Mouse (Mus musculus): ENCODE measurements around the gene Dlg4. TPM values are rescaled to one million over a fixed set of nuclear protein-coding genes. Genes with fewer than 3 reads are reported as not detected.

Gene Dlg4
- polyA plus RNA-seq, 1 experiment: 7.6 TPM

DNA sequence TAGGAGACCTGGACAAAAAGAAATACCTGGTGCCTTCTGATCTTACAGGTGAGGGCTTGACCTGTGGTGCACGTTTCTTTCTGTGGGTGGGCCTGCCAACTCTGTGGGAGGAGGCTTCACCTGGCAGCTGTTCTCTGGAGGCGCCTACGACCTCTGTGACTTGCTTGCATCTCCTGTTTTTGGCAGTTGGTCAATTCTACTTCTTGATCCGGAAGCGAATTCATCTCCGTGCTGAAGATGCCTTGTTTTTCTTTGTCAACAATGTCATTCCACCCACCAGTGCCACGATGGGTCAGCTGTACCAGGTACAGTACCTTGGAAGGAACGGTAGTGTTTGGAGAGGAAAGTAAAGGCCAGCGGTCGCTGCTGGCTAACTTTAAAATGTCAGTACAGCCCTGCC lies 24.3 kb upstream of the Dlg4 start:
- TF ChIP-seq GATA1 (IDR thresholded peaks at IDR 0.05; ENCODE audit: low read length): no peak

DNA sequence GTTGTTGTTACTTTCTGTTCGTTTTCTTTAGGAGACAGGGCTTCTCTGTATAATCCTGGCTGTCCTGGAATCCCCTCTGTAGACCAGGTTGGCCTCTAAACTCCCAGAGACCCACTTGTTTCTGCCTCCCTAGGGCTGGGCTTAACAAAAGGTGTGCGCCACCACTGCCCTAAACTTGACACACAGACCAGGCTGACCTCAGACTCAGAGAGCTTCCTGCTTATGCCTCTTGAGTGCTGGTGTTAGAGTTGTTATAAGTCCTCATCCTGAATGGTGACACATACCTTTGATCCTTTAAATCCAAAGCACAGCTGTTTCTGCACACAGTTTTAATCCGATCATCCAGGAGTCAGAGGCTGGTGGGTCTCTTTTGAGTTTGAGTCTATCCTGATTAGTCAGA lies 23.8 kb upstream of the Dlg4 start:
- no peak for TF ChIP-seq GATA1 (IDR thresholded peaks at IDR 0.05; ENCODE audit: low read length)

DNA sequence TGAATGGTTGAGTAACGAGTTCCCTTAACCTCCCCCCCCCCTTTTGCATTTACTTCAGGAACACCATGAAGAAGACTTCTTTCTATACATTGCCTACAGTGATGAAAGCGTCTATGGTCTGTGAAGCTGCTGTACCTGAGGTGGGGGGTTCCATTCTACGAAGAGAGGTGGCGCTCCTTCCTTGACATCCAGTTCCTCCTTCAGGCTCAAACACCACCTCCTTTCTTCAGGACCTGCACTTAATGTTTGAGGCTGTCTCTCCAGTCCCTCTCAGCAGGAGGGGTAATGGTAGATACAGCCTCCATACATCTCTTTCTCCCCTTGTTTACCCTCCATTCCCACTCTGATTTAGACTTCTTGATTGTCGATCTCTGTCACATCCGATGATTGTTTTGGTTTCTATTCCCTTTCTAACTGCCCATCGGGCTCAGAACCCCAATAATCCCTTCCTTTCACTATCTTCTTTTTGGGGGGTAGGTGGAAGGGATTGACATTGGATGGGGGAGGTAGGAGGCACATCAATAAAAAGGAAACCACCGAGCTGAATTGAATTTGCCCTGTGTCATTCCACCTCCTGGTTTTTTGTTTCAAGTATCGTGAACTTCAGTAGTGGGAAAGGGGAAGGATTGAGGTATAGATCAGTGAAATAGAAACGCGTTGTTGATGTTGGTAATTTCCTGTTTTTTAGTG lies 22.2 kb upstream of the Dlg4 start:
- no peak for TF ChIP-seq GATA1 (IDR thresholded peaks at IDR 0.05; ENCODE audit: low read length)

DNA sequence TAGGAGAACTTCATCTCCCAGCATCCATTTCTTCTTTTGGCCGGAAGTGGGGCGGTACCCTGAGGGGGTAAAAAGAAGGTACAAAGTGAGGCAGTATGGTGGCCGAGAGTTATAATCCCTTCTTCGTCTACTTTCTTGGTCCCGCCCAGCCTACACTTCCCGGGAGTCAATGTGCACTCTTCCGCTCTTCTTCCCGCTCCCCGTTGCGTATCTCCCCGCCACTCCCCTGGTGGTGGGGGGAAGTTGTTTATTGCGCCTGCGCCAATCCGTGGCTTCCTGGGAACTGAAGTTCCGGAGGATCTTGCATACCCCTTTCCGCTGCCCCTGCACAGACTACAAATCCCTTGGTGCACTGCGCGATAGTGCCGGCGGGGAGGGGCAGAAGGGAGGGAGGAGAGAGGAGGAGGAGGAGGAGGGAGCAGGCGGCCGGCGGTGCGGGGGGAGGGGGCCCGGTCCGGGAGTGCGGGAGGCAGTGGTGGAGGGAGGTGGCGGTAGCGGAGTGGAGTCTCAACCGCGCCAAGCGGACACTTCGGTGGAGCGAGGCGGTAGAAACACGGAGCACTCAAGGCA lies 21.3 kb upstream of the Dlg4 start, which contains the start of gene Phf23:
TSS of gene Phf23 (plus strand) at position 387 of the 570 bp plus-strand sequence.
- no peak for TF ChIP-seq GATA1 (IDR thresholded peaks at IDR 0.05; ENCODE audit: low read length)

DNA sequence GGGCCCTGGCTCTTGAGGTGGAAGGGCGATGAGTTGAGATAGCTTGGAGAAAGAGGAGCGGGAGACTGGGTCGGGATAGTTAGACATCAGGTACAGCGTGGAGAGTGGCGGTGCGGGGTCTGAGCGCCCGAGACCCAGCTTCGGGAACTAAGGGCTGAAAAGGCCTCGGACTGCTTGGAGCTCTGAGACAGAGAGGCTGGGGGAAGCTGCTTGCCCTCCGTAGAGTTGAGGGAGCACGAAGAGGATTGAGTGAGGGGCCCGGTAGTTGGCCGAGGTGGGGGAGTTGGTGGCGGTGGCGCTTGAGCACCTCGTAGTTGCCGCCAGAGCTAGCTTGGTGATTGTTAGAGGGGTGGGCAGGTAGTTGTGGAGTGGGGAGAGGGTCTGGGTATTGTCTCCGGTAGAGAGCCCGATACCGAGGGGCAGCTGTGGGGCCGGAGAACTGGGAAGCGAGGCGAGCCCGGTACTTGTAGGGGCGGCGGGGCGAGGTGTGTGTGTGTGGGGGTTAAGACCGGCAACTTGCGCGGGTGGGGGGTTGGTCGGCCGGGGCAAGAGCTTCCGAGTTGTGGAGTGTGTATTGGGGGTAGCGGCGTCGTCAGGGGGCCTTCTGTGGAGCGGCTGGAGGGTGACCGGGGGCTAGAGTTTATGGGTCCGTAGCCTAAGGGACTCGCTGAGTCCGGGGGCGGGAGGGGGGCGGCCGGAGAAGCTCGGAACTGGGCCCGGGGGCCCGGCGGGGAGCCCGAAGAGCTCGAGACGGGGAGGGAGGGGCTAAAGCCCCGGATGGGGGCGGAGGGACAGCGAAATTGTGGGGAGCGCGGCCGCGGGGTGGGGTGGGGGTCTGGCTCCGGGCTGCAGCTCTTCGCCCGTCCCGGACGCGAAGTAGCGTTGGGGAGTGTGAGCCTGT lies 20.3 kb upstream of the Dlg4 start:
- no peak for TF ChIP-seq GATA1 (IDR thresholded peaks at IDR 0.05; ENCODE audit: low read length)

DNA sequence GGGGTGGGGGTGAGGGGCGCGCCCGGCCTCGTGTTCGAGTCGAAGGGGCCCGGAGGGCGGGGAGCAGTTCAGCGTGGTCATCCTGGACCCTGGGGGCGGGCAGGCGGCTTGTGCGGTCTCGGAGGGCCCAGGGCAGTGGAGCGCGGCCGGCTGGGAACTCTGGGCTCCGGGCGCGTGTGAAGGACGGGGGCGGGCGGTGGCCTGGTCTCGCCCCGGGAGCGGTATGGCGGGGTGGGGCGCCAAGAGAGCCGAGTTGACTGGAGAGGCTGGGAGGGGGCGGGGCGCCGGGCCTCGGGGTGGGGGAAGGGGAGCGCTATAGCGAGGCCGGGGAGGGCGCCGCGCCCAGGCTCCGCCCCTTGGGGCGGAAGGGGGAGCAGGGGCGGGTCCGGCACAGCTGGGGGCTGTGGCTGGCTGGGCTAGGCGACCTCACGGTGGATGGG lies 19.7 kb upstream of the Dlg4 start:
- no peak for TF ChIP-seq GATA1 (IDR thresholded peaks at IDR 0.05; ENCODE audit: low read length)

DNA sequence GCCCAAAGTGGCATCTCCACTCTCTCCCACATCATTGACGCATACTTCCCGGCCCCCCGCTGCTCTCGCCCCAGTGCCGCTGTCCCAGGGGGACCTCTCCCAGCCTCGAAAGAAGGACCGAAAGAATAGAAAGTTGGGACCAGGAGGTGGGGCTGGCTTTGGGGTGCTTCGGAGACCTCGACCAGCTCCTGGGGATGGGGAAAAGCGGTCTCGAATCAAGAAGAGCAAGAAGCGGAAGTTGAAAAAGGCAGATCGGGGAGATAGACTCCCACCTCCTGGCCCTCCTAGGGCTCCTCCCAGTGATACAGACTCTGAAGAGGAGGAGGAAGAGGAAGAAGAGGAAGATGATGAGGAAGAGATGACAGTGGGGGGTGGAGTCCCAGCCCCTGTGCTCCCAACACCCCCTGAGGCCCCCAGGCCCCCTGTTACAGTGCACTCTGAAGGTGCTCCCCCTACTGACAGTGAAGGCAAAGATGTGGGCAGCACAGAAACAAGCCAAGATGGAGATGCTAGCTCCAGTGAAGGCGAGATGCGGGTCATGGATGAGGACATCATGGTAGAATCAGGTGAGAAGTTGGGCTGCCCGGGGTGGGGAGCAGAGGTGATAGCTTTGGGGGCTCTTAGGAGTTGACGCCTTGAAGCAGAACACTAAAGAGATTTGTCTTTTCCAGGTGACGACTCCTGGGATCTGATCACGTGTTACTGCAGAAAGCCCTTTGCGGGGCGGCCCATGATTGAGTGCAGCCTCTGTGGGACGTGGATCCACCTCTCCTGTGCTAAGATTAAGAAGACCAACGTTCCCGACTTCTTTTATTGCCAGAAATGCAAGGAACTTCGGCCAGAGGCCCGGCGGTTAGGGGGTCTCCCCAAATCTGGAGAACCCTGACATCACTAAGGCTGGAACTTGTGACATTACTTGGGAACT lies 17.9 kb upstream of the Dlg4 start:
- TF ChIP-seq GATA1 (IDR thresholded peaks at IDR 0.05; ENCODE audit: low read length): no peak

DNA sequence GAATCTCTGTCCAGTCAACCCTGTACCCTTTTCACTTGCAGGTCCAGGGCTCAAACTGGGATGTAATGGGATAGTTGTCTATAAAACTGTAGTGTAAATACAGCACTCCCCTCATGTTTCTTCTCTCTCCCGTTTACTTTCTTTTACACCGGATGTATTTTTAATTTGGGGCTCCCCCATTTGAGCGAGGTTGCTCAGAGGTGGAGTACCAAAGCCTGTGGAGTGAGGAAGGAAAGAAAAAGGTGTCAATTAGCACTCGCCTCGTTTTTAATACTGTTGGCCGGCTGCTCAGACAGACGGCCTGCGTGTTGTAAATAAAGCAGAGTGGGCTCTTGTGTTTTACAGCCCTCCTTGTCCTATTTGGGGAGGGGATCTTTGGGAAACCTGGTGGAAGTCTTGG lies 17.1 kb upstream of the Dlg4 start:
- no peak for TF ChIP-seq GATA1 (IDR thresholded peaks at IDR 0.05; ENCODE audit: low read length)

DNA sequence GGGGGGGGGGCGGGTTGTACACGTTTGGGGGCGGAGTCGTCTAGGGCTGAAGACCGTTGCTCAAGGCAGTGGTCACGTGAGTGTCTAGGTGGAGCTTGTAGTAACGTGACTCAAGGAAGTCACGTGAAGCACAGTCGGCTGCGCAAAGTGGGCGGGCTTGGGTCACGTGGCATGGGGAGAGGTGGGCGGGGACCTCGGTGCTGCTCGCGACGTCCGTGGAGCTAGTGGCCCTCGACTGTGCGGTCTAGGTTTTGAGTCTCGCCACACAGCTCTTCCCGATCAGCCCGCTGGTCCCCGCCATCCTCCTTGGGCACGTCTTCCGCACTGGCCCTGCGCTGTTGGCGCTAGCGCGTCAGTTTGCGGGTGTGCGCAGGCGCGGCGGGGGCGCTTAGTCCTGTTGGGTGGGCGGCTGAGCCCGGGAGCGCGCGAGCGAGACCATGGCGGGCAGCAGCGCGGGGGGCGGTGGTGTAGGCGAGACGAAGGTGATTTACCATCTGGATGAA lies 16.3 kb upstream of the Dlg4 start, which contains the start of gene Dvl2:
TSS of gene Dvl2 (plus strand) at position 200 of the 503 bp plus-strand sequence.
- no peak for TF ChIP-seq GATA1 (IDR thresholded peaks at IDR 0.05; ENCODE audit: low read length)

DNA sequence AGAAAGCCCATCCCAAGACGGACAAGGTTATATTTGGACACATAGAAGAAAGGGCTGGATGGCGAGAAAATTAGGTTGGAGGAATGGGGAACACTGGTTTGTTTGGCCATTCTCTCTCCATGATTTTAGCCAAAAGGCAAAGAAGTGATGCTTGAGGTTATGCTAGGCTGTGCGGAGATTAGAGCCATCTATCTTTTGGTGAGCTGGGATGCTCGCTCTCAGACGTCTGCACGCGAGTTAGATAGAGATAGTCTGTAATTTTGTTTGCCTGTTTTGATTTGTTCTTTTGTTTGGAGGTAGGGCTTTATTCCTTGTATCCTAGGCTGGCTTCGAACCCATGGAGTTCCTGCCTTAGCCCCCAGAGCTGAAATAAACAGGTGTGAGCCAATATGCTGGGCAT lies 15.6 kb upstream of the Dlg4 start:
- no peak for TF ChIP-seq GATA1 (IDR thresholded peaks at IDR 0.05; ENCODE audit: low read length)

DNA sequence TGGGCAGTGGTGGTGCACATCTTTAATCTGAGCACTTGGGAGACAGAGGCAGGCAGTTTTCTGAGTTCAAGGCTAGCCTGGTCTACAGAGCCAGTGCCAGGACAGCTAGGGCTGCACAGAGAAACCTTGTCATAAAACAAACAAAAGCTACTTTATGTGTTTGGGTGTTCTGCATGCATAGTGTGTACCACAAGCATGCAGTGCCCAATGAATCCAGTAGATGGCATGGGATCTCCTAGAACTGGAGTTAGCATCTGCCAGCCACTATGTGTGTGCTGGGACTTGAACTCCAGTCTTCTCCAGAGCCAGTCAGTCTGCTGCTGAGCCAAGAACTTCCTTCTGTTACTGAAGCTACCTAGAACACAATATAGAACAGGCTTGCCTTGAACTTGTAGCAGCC lies 14.9 kb upstream of the Dlg4 start:
- no peak for TF ChIP-seq GATA1 (IDR thresholded peaks at IDR 0.05; ENCODE audit: low read length)

DNA sequence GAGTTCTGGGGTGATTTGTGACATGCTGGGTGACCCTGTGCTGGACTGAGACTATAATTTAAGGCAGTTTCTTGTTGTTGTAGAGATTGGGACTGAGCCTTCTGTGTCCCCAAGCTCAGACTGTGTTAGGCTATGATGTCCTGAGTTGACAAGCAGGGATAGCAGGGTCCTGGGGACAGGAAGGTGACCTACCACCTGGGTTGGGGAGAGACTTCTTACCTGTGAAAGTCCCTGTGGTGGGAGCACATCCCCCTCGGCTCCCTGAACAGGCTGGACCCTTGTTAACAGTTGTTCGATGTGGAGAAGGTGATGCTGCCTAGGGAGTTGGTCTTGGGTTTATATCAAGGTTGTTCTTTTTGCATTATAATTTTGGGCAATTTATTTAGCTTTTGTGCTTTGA lies 14.3 kb upstream of the Dlg4 start:
- TF ChIP-seq GATA1 (IDR thresholded peaks at IDR 0.05; ENCODE audit: low read length): no peak

DNA sequence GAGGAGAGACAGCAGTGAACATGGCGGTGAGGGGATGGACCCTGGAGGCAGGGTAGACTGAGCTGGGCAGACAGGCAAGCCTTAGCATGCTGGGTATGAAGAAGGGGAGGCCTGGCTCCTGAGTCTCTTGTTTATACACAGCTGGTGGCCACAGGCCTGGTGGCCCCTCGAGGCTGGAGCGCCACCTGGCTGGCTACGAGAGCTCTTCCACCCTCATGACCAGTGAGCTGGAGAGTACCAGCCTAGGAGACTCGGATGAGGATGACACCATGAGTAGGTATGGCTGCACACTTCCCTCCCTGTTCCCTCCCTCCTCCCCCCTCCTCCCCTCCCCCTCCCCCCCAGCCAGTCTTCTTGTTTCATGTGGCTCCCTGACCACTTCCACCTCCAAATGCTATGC lies 11.2 kb upstream of the Dlg4 start:
- no peak for TF ChIP-seq GATA1 (IDR thresholded peaks at IDR 0.05; ENCODE audit: low read length)

DNA sequence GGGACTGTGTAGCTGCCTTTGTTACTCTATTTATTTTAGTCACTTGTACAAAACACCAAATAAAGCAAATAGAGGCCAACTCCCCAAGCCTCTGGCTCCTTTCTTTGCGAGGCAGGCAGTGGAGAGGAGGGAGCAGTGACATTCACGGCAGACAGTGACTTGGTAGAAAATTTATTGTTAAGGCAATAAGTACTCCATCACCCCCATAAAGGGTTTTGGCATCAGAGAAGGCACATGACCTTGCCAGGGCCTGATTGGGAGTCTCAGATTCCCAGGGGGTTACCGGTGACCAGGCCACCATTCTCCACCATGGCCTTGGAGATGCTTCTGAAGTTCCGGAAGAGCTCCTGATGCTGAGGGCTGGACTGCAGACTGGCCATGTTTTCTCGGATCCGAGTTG lies 6.7 kb upstream of the Dlg4 start:
- no peak for TF ChIP-seq GATA1 (IDR thresholded peaks at IDR 0.05; ENCODE audit: low read length)

DNA sequence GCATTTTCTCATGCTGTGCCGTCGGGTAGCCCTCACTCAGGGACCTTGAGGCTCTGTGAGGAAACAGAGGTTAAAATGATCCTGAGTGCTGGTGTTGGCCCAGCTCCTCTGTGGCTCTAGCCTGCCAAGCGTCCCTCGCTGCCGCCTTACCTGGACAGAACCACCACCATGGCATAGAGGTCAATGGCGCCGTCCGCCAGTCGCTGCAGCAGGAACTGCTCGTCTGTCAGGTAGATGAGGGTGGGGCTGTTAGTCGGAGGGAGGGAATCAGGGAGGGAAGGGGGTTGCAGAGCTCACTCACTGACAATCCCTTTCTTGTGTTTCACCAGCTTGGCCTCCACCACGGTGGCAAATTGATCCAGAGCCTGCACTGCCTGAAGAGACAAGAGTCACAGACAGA lies 6.2 kb upstream of the Dlg4 start:
- no peak for TF ChIP-seq GATA1 (IDR thresholded peaks at IDR 0.05; ENCODE audit: low read length)

Measured in G1E-ER4 (cell line).